Mouse (Mus musculus) brain, embryonic 14.5 days (tissue): ENCODE data around the gene Elovl7.

Experiments
- CTCF ChIP-seq: fragments of 200-500 bp; IDR thresholded peaks from 2 replicates; pipeline ENCODE4 v1.5.1; 2012; ENCODE audit warnings: inconsistent platforms, mild to moderate bottlenecking, moderate library complexity, borderline replicate concordance; ENCODE audit not compliant: insufficient read depth, insufficient read length; ENCODE audit errors: extremely low read depth
- POLR2A ChIP-seq: fragments of 200-500 bp; IDR thresholded peaks from 2 replicates; pipeline ENCODE4 v1.6.1; 2012; ENCODE audit warnings: mild to moderate bottlenecking, inconsistent platforms, borderline replicate concordance; ENCODE audit not compliant: poor library complexity, insufficient read depth, insufficient read length, severe bottlenecking; ENCODE audit errors: extremely low read depth

DNA sequence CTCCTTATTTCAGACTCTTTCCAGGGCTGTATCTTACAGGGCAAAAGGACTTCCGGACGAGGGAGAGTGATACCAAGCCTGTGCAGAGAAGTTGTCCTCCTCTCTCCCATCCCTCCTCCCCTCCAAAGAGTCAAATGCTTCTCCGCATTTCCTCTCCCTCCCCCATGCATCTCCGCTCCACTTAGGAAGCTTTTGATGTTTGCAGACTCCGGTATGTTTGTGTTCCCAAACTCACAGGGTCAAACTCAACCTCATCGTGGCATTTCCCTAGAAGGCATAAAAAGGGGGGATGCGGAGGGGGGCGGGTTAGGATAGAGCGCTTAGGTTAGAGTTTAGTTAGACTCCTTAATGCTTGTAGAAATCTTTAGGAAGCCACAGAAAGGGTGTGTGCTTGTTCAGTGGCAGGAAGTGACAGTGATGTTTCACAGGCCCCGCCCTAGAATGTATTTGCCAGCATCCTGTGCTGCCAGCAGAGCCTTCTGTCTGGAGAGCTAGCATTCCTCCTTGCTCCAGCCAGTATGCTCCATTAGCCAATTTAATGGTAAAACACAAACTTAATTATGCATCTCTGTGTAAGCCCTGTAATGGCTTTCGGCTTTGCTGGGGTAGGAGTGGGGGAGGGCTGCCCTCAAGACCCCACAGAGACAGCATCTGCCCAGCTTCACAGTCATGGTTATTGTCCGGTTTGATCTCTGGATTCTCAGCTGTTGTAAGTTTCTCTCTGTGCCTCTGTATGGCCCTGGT, 83.3 kb downstream of the Elovl7 start:
- TF ChIP-seq POLR2A (no peak), CTCF (no peak)
